16 mouse cellular contexts compared by ENCODE assay signal in genomic region chr19:29241581-29241980, GRCm38 (mm10). TPM values are rescaled to one million over a fixed set of nuclear protein-coding genes. Genes with fewer than 3 reads are reported as not detected.
DNase-seq lines count a peak whose midpoint lies in the region; ATAC-seq and TF ChIP-seq lines count a peak whose summit lies in the region.
"Had no signal": no experiment of that assay in that cellular context is flagged by ENCODE, and none has a peak within 500 bp of the region (broad histone marks: within the 10 kb centered on the region; RNA-seq: fewer than 3 reads in every experiment).

No protein-coding gene starts in this region.

- peak overlapping the region; percentile 42; the same call in 1 of the 2 replicates for H3K9ac ChIP-seq in liver, embryonic 11.5 days (ENCODE audit: low read depth, low read length)
- H3K9ac ChIP-seq: heart, embryonic 15.5 days; lung, embryonic 14.5 days; midbrain, embryonic 12.5 days; neural tube, embryonic 12.5 days had no signal

- no peaks in the 10 kb centered on the region for H3K36me3 ChIP-seq in liver, embryonic 11.5 days (ENCODE audit: control insufficient read depth, insufficient read depth, low read length)
- H3K36me3 ChIP-seq: heart, embryonic 15.5 days; midbrain, embryonic 12.5 days; neural tube, embryonic 12.5 days had no signal

- no peak for TF ChIP-seq POLR2A in olfactory bulb, adult 2 months (IDR thresholded peaks at IDR 0.05; ENCODE audit: insufficient read depth, low read depth, low read length)

- no peak for DNase-seq in frontal cortex, postnatal 25 days (ENCODE audit: low spot score in 2 of 2)
- peak; percentile 51 for DNase-seq in brain, adult 2 months (ENCODE audit: low read depth, low spot score)
- peak; percentile 38 for DNase-seq in liver, embryonic 11.5 days (ENCODE audit: low spot score)
- DNase-seq in spleen, adult 18-20 months = no peak
- no peak for DNase-seq in kidney, adult 9 months
- DNase-seq in adrenal gland, postnatal 4 days (ENCODE audit: low spot score in 2 of 2) = no peak
- DNase-seq: kidney, postnatal 25 days; lung, embryonic 14.5 days; right cerebral cortex, adult 18-20 months had no signal

- H3K27ac ChIP-seq in liver, embryonic 11.5 days (ENCODE audit: low read depth, low read length) = no peak overlapping the region
- H3K27ac ChIP-seq in olfactory bulb, adult 2 months (ENCODE audit: insufficient read depth, low read depth, low read length) = 0 out of 2 replicates have a peak overlapping the region, but pooled peaks have one; percentile 40
- H3K27ac ChIP-seq: heart, embryonic 15.5 days; left cerebral cortex, adult 2 months; midbrain, embryonic 12.5 days; neural tube, embryonic 12.5 days had no signal

- no peaks in the 10 kb centered on the region for H3K27me3 ChIP-seq in liver, embryonic 11.5 days (replicated peaks; ENCODE audit: control insufficient read depth, insufficient read depth, low read length)
- H3K27me3 ChIP-seq: heart, embryonic 15.5 days; midbrain, embryonic 12.5 days; neural tube, embryonic 12.5 days had no signal

- peak overlapping the region; percentile 47 for H3K4me2 ChIP-seq in liver, embryonic 11.5 days
- H3K4me2 ChIP-seq: heart, embryonic 15.5 days; lung, embryonic 14.5 days; midbrain, embryonic 12.5 days; neural tube, embryonic 12.5 days had no signal

- H3K9me3 ChIP-seq in liver, embryonic 11.5 days (ENCODE audit: control insufficient read depth, low read length) = no peaks in the 10 kb centered on the region
- H3K9me3 ChIP-seq: heart, embryonic 15.5 days; midbrain, embryonic 12.5 days; neural tube, embryonic 12.5 days had no signal

- WGBS in liver, embryonic 11.5 days = 30% methylated on average over 10 of the region's 10 CpGs
- WGBS in olfactory bulb, adult 2 months = 62% methylated on average over 10 of the region's 10 CpGs

- no peak overlapping the region for H3K4me3 ChIP-seq in liver, embryonic 11.5 days (ENCODE audit: low read depth, low read length)
- no peak overlapping the region for H3K4me3 ChIP-seq in olfactory bulb, adult 2 months (ENCODE audit: insufficient read depth, low read depth, low read length)
- H3K4me3 ChIP-seq: heart, embryonic 15.5 days; left cerebral cortex, adult 2 months; midbrain, embryonic 12.5 days; neural tube, embryonic 12.5 days had no signal

- ATAC-seq in frontal cortex, adult (ENCODE audit: low TSS enrichment) = 0 out of 2 replicates have a peak, but pooled peaks have one; percentile 52
- peak; percentile 74 for ATAC-seq in liver, embryonic 11.5 days (replicated peaks; ENCODE audit: low FRiP score)
- ATAC-seq: hindbrain, embryonic 16.5 days had no signal

- peaks cover 33% of the 10 kb centered on the region for H3K4me1 ChIP-seq in liver, embryonic 11.5 days (replicated peaks; ENCODE audit: control insufficient read depth, insufficient read depth, low read length)
- peaks cover 7% of the 10 kb centered on the region for H3K4me1 ChIP-seq in olfactory bulb, adult 2 months (ENCODE audit: control insufficient read depth, insufficient read depth, low read length)

- TF ChIP-seq CTCF in olfactory bulb, adult 2 months (IDR thresholded peaks at IDR 0.05; ENCODE audit: insufficient read depth, low read depth, low read length) = no peak

RNA-seq across cellular contexts. Expression of gene Jak2, which starts 10.0 kb away (rescaled TPM):
- 18.1 and 20.2 TPM in 2 replicates for polyA plus RNA-seq in liver, embryonic 11.5 days (2014; fragmentation: Nextera tagmentation; extraction: Ambion mirVana)
- polyA plus RNA-seq in olfactory bulb, adult 2 months (2012; ENCODE audit: insufficient read depth, insufficient read length, low replicate concordance, missing spikeins) = not detected in 2 replicates
- total RNA-seq in adrenal gland, postnatal 4 days (2021) = 10 to 100 TPM; 25.6 to 25.9 TPM

Comparison
In these comparisons a context has a peak if more than half of its experiments do, and no peak if none do; other contexts are left out.
1. DNase-seq: peak in brain, adult 2 months (single experiment) and liver, embryonic 11.5 days (single experiment); none in frontal cortex, postnatal 25 days (0 of 2), spleen, adult 18-20 months (0 of 2), kidney, adult 9 months (single experiment) and adrenal gland, postnatal 4 days (0 of 2).